Mouse (Mus musculus): ENCODE measurements around the gene Pi4k2b. TPM values are rescaled to one million over a fixed set of nuclear protein-coding genes. Genes with fewer than 3 reads are reported as not detected.
A peak's percentile ranks its signal among the peaks of the same experiment; 100 is the strongest.
"Not testable (repeated sequence)": the region's sequence is repeated elsewhere in the genome, so short reads cannot be mapped to it uniquely, and the experiment has no call there.

Gene Pi4k2b
- 1 to 10 TPM in 2 of 4 experiments, under 1 TPM in 2; 0.87 to 1.6 (median 1.1) TPM for total RNA-seq (2022)

- DNase-seq (ENCODE audit: low spot score in 2 of 2), result peak; percentile 54 to 70
These were observed at the start of gene Pi4k2b for GRCm38 (mm10) chr5:52741391-52742111. Gene Pi4k2b, plus strand, starts transcription at chr5:52741574.

GRCm38 (mm10) chr5:52697291-52697690, 44.1 kb upstream of the Pi4k2b start:
- DNase-seq (ENCODE audit: low spot score in 2 of 2), result no peak

GRCm38 (mm10) chr5:52697882-52698440, 43.4 kb upstream of the Pi4k2b start:
- DNase-seq (ENCODE audit: low spot score in 2 of 2), result not testable (repeated sequence)

- no peak for DNase-seq (ENCODE audit: low spot score in 2 of 2)
These were observed 36.8 kb upstream of the Pi4k2b start for GRCm38 (mm10) chr5:52704562-52704961.

- no peak for DNase-seq (ENCODE audit: low spot score in 2 of 2)
These were observed 28.7 kb upstream of the Pi4k2b start for GRCm38 (mm10) chr5:52712704-52713103.

GRCm38 (mm10) chr5:52716742-52717448, 24.5 kb upstream of the Pi4k2b start:
- DNase-seq (ENCODE audit: low spot score in 2 of 2), result no peak

GRCm38 (mm10) chr5:52721003-52721402, 20.4 kb upstream of the Pi4k2b start:
- no peak for DNase-seq (ENCODE audit: low spot score in 2 of 2)

GRCm38 (mm10) chr5:52727747-52728146, 13.6 kb upstream of the Pi4k2b start:
- no peak for DNase-seq (ENCODE audit: low spot score in 2 of 2)

- no peak for DNase-seq (ENCODE audit: low spot score in 2 of 2)
These were observed 8.6 kb upstream of the Pi4k2b start for GRCm38 (mm10) chr5:52732811-52733210.

GRCm38 (mm10) chr5:52736046-52736445, 5.3 kb upstream of the Pi4k2b start:
- DNase-seq (ENCODE audit: low spot score in 2 of 2), result no peak

GRCm38 (mm10) chr5:52742112-52742813, 889 bp downstream of the Pi4k2b start:
- peak in 1 of 2 experiments; percentile 9 for DNase-seq (ENCODE audit: low spot score in 2 of 2)

GRCm38 (mm10) chr5:52743231-52743630, 1.9 kb downstream of the Pi4k2b start:
- no peak for DNase-seq (ENCODE audit: low spot score in 2 of 2)

GRCm38 (mm10) chr5:52746920-52747319, 5.5 kb downstream of the Pi4k2b start:
- DNase-seq (ENCODE audit: low spot score in 2 of 2), result no peak

- DNase-seq (ENCODE audit: low spot score in 2 of 2), result no peak
These were observed 7.4 kb downstream of the Pi4k2b start for GRCm38 (mm10) chr5:52748732-52749131.

GRCm38 (mm10) chr5:52753146-52753545, 11.8 kb downstream of the Pi4k2b start:
- no peak for DNase-seq (ENCODE audit: low spot score in 2 of 2)

GRCm38 (mm10) chr5:52754196-52754595, 12.8 kb downstream of the Pi4k2b start:
- no peak for DNase-seq (ENCODE audit: low spot score in 2 of 2)

GRCm38 (mm10) chr5:52755337-52755736, 14.0 kb downstream of the Pi4k2b start:
- no peak for DNase-seq (ENCODE audit: low spot score in 2 of 2)

GRCm38 (mm10) chr5:52755989-52756388, 14.6 kb downstream of the Pi4k2b start:
- no peak for DNase-seq (ENCODE audit: low spot score in 2 of 2)

- no peak for DNase-seq (ENCODE audit: low spot score in 2 of 2)
These were observed 21.2 kb downstream of the Pi4k2b start for GRCm38 (mm10) chr5:52762586-52762985.

- DNase-seq (ENCODE audit: low spot score in 2 of 2), result no peak
These were observed 32.9 kb downstream of the Pi4k2b start for GRCm38 (mm10) chr5:52774267-52774666.

GRCm38 (mm10) chr5:52775237-52775636, 33.9 kb downstream of the Pi4k2b start, which contains the start of gene Zcchc4:
Gene Zcchc4, plus strand, starts transcription at chr5:52775409.
- no peak for DNase-seq (ENCODE audit: low spot score in 2 of 2)

Data from gastrocnemius, adult 8-10 months (tissue).